Mouse (Mus musculus) forebrain, embryonic 12.5 days (tissue): ENCODE data around the gene Brpf3. TPM values are rescaled to one million over a fixed set of nuclear protein-coding genes. Genes with fewer than 3 reads are reported as not detected.
A peak's percentile ranks its signal among the peaks of the same experiment; 100 is the strongest.
"Not testable (repeated sequence)": the region's sequence is repeated elsewhere in the genome, so short reads cannot be mapped to it uniquely, and the experiment has no call there.

Experiments used
- ATAC-seq: fragments of 200-750 bp; cut with Nextera tagmentation; 2 replicates; pipeline ENCODE4 v1.8.0; 2017; ENCODE audit warnings: moderate TSS enrichment; ENCODE audit not compliant: low FRiP score
- H3K27ac ChIP-seq: fragments of 300-500 bp; sonication (generic); 2 replicates; pipeline ENCODE4 v1.5.1; 2016; ENCODE audit warnings: mild to moderate bottlenecking
- H3K27me3 ChIP-seq: fragments of 300-500 bp; sonication (generic); 2 replicates; pipeline ENCODE4 v1.6.1; 2016; ENCODE audit warnings: mild to moderate bottlenecking
- H3K36me3 ChIP-seq: fragments of 300-500 bp; sonication (generic); replicated peaks from 2 replicates; pipeline ENCODE4 v1.6.1; 2016; ENCODE audit warnings: mild to moderate bottlenecking
- H3K4me1 ChIP-seq: fragments of 300-500 bp; sonication (generic); 2 replicates; pipeline ENCODE4 v1.6.1; 2016
- H3K4me2 ChIP-seq: fragments of 300-500 bp; sonication (generic); 2 replicates; pipeline ENCODE4 v1.6.1; 2016; ENCODE audit warnings: mild to moderate bottlenecking, moderate library complexity
- H3K4me3 ChIP-seq: fragments of 300-500 bp; sonication (generic); replicated peaks from 2 replicates; pipeline ENCODE4 v1.5.1; 2016; ENCODE audit warnings: mild to moderate bottlenecking
- H3K9ac ChIP-seq: fragments of 300-500 bp; sonication (generic); 2 replicates; pipeline ENCODE4 v1.6.1; 2016; ENCODE audit warnings: mild to moderate bottlenecking
- H3K9me3 ChIP-seq: fragments of 300-500 bp; sonication (generic); 2 replicates; pipeline ENCODE4 v1.6.1; 2016
- WGBS: fragments of 180-500 bp; shearing (Covaris S2); methylation state at CpG from one replicate; pipeline ENCODE4 v1.1.7; 2016; 5-methylcytosine and 5-hydroxymethylcytosine counted together
- polyA plus RNA-seq: library from polyadenylated mRNA; unstranded; fragments of >200 nt; fragmentation: Nextera tagmentation; extraction: Ambion mirVana; gene quantifications from 2 replicates; pipeline ENCODE4 v1.2.1, GENCODE M21; 2016

Gene Brpf3
- polyA plus RNA-seq, result 14.4 and 16.2 TPM in 2 replicates

DNA sequence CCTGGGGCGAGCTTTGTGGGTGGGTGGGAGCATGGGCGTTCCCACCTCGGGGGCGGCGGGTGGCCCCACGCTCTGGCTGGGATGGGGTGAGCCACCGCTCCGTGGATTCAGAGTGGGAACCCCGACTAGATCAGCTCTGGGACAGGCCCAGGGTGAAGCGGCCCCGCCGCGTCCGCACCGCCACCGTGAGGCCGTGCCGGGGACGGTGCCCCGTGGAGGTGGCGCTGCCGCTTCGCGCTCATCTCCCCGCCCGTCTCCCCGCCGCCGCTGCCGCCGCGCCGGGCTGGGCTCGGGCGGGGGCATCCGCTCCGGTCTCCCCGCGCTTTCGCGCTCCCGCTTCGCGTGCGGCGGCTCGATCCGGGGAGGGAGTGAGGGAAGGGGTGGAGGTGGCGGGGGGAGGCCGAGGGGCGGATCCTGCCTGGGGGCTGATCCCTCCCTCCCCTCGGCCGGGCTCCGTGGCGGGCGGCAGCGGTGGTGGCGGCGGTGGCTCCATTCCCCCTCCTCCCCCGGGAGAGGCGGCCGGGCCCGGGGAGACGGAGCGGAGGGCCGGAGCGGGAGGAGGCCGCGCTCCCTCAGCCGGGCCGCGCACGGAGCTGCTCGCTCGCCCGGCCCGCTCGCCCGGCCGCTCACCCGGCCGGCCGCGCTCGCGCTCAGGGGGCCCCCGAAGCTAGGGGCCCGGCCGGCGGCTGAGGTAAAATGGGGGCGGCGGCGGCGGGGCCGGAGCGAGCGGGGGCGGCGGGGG lies at the start of gene Brpf3:
Gene Brpf3, plus strand, starts transcription at position 420 of the 742 bp plus-strand sequence.
- ATAC-seq, result peak; percentile 76
- no peaks in the 10 kb centered on the region for H3K27me3 ChIP-seq
- H3K27ac ChIP-seq, result peak within 1 kb of the TSS; percentile 99
- no peaks in the 10 kb centered on the region for H3K9me3 ChIP-seq
- peaks cover 29% of the 10 kb centered on the region for H3K4me1 ChIP-seq
- WGBS, result 1% methylated on average over 66 of the region's 99 CpGs
- H3K9ac ChIP-seq, result peak within 1 kb of the TSS; percentile 100
- H3K4me3 ChIP-seq, result peak within 1 kb of the TSS; percentile 92
- H3K4me2 ChIP-seq, result peak within 1 kb of the TSS; percentile 98
- peaks cover 3% of the 10 kb centered on the region for H3K36me3 ChIP-seq

DNA sequence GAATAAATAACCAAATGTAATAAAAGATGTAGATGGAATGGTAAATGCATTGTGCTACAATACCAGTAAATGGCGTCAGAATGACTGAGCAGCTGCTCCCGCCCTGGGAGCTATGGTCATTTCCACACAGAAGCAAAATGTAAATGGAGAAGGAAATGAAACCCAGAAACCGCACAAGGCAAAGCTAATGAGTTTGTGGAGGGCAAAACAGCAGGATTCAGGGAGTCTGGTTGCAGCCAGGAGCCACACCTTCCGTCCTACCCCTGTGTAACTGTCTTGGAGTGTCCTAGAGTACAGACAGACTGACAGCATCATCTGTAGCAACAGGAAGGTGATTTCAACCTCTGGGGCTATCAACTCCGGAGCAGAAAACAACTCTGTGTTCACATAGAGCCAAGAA lies 44.4 kb upstream of the Brpf3 start:
- Histone ChIP-seq H3K4me1 (no peaks in the 10 kb centered on the region), H3K27me3 (no peaks in the 10 kb centered on the region), H3K36me3 (no peaks in the 10 kb centered on the region), H3K4me3 (no peak overlapping the region), H3K9ac (no peak overlapping the region), H3K27ac (no peak overlapping the region), H3K9me3 (no peaks in the 10 kb centered on the region), H3K4me2 (no peak overlapping the region)
- no peak for ATAC-seq
- 73% methylated on average over 5 of the region's 5 CpGs for WGBS

DNA sequence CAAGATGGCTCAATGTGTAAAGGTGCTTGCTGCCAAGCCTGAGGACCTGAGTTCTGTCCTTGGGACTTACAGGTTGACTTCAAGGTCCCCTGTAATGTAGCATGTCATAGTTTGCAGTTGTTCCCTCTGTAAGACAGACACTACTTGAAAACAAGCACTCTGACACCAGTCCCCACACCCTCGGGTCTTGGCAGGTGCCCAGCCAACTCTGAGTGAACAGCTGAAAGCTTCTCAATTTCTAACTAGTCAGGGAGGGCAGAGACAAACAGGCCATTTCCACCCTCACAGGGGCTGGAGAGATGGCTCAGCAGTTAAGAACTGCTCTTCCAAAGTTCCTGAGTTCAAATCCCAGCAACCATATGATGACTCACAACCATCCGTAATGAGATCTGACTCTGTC lies 43.4 kb upstream of the Brpf3 start:
- ATAC-seq, result no peak
- Histone ChIP-seq H3K27ac (no peak overlapping the region), H3K4me2 (no peak overlapping the region), H3K4me1 (no peaks in the 10 kb centered on the region), H3K9ac (no peak overlapping the region), H3K9me3 (no peaks in the 10 kb centered on the region), H3K27me3 (no peaks in the 10 kb centered on the region), H3K36me3 (no peaks in the 10 kb centered on the region), H3K4me3 (no peak overlapping the region)
- WGBS, result 82% methylated on average over 2 of the region's 2 CpGs

DNA sequence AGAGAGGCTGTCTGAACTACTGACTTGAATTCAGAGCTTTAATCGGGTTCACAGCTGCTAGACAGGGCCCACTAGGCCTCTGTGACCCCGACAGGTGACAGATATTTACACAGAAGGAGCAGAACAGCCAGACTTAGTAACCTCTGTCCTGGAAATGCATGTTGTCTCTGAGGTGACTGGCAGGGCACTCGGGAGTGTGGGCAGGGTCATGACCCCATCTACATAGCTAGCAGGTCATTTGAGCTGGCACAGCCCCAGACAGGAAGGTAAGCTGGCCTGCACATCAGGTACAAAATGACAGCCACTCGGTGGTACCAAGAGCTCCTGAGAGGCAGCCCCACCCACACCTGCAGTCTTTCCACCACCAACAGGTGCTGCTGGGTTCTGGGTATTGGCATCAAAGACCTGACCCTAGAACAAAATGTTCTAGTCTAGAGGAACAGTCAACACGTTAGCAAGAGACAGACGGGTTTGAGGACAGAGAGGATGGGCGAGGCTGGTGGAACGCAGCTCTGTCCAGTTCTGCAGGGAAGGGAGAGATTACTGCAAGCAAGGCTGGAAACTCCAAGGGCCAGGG lies 40.1 kb upstream of the Brpf3 start:
- Histone ChIP-seq H3K27ac (no peak overlapping the region), H3K36me3 (no peaks in the 10 kb centered on the region), H3K9me3 (no peaks in the 10 kb centered on the region), H3K4me1 (no peaks in the 10 kb centered on the region), H3K4me3 (no peak overlapping the region), H3K4me2 (no peak overlapping the region), H3K9ac (no peak overlapping the region), H3K27me3 (no peaks in the 10 kb centered on the region)
- ATAC-seq, result no peak
- WGBS, result 80% methylated on average over 8 of the region's 8 CpGs

DNA sequence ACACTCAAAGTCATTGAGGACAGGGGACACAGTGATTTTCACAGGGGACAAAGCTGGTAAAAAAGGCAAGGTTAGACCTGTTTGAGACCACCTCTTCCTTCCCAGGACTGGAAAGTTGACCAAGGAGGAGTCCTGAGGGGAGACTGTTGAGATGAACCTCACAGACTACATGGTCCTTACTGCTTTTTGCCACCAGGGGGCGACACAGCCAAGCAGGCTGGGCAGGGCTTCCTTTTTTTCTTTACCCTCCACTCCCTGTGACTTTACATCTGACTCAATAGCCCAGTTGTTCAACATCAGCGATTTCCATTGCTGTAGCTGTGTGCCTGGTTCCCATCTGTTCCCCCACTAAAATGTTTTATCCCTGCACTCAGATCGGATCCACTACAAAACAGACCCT lies 39.0 kb upstream of the Brpf3 start:
- H3K27ac ChIP-seq, result no peak overlapping the region
- WGBS, result 19% methylated on average over 3 of the region's 3 CpGs
- H3K9ac ChIP-seq, result no peak overlapping the region
- no peaks in the 10 kb centered on the region for H3K4me1 ChIP-seq
- peaks cover 2% of the 10 kb centered on the region for H3K27me3 ChIP-seq
- ATAC-seq, result no peak
- H3K4me2 ChIP-seq, result no peak overlapping the region
- no peaks in the 10 kb centered on the region for H3K36me3 ChIP-seq
- H3K4me3 ChIP-seq, result no peak overlapping the region
- H3K9me3 ChIP-seq, result no peaks in the 10 kb centered on the region

DNA sequence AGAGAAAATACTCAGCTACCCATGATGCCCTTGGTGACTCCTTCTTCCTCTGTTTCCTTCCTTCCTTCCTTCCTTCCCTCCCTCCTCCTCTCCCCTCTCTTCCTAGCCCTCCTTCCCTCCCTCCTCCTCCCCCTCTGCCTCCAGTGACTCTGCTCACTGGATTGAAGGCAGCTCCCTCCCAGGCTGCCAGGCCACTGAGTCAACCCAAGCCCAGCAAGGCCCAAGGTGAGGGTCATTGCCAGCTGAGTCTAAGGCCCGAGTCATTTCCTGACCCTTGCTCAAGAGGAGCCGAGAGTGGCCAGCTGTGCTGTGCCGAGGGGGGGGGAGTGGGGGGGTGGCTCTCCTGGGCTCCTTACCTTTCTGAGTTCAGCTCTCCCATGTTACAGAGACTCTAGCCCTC lies 34.7 kb upstream of the Brpf3 start:
- Histone ChIP-seq H3K36me3 (no peaks in the 10 kb centered on the region), H3K9me3 (no peaks in the 10 kb centered on the region), H3K9ac (no peak overlapping the region), H3K4me3 (no peak overlapping the region), H3K4me1 (peaks cover 16% of the 10 kb centered on the region), H3K27ac (no peak overlapping the region), H3K27me3 (peaks cover 39% of the 10 kb centered on the region), H3K4me2 (no peak overlapping the region)
- ATAC-seq, result no peak
- WGBS, result 61% methylated on average over 3 of the region's 3 CpGs

DNA sequence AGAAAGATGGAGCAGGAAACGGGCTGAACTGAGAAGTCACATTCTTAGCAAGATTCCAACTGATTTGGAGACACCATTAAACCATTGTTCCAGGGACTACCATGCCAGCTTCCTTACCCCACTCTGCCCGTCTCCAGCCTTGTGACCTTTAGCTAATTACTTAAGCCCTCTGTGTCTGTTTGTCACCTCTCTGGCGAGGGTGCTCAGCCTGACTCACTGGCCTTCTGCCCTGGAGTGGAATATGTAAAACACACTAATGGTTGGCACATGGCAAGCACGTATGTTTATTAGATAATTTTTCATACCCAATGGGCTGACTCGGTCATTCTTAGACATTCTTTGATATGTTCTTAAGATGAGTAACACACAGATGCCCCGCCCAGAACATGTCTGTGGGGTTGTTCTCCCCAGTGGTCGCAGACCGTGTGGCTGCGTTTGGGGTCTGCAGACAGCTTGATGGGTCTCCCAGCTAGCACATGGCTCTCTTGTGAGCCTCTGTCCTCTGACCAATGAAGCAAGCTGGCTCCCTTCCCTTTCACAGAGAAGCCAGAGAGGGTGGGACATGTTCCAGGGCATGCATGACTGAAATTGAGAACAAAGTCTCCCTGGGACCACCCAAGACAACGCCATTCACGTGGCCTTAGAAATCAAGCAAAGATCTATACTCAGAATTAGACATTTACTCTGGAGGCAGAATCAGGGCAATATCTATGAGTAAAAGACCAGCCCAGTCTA lies 33.9 kb upstream of the Brpf3 start:
- no peaks in the 10 kb centered on the region for H3K9me3 ChIP-seq
- H3K9ac ChIP-seq, result no peak overlapping the region
- peaks cover 16% of the 10 kb centered on the region for H3K4me1 ChIP-seq
- ATAC-seq, result no peak
- no peaks in the 10 kb centered on the region for H3K36me3 ChIP-seq
- H3K4me2 ChIP-seq, result no peak overlapping the region
- H3K4me3 ChIP-seq, result no peak overlapping the region
- WGBS, result 79% methylated on average over 11 of the region's 11 CpGs
- peaks cover 47% of the 10 kb centered on the region for H3K27me3 ChIP-seq
- no peak overlapping the region for H3K27ac ChIP-seq

DNA sequence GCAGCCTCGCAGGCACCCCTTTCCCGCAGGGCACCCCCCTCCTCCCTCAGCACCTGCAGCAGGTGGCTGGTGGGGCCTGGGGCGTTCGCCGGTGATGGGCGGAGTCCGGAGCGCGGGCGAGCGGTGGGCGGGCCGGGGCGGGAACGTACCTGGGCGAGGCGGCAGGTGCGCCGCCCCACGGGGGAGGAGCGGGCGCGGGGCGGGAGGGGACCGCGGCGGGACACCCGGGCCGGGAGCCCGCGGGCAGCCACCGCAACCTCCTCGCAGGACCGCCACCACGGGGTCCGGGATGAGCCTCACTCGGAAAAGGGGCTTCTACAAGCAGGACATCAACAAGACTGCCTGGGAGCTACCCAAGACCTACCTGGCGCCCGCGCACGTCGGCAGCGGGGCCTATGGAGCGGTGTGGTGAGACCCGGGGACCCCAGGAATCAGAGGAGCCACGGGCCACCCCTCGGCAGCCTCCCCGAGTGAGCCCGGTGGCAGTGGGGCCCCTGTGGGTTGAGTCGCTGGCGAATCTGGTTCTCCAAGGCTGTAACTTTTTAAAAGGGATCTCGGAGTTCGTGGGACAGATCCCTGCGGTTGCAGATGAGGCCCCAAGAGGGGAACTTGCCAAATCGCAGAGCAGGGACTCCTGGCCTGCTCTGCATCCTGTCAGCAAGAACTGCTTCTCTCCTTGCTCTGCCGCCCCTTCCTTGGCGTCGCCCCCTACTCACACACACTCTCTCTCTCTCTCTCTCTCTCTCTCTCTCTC lies 31.6 kb upstream of the Brpf3 start, which contains the start of gene Mapk13:
Gene Mapk13, plus strand, starts transcription at position 177 of the 754 bp plus-strand sequence.
- peak within 1 kb of the TSS; percentile 42 for H3K4me3 ChIP-seq
- H3K9ac ChIP-seq, result peak within 1 kb of the TSS; percentile 38
- H3K36me3 ChIP-seq, result no peaks in the 10 kb centered on the region
- ATAC-seq, result no peak
- H3K27me3 ChIP-seq, result peaks cover 53% of the 10 kb centered on the region
- 2% methylated on average over 57 of the region's 58 CpGs for WGBS
- no peak within 1 kb of the TSS for H3K27ac ChIP-seq
- peaks cover 16% of the 10 kb centered on the region for H3K4me1 ChIP-seq
- H3K4me2 ChIP-seq, result peak within 1 kb of the TSS; percentile 73
- H3K9me3 ChIP-seq, result no peaks in the 10 kb centered on the region

DNA sequence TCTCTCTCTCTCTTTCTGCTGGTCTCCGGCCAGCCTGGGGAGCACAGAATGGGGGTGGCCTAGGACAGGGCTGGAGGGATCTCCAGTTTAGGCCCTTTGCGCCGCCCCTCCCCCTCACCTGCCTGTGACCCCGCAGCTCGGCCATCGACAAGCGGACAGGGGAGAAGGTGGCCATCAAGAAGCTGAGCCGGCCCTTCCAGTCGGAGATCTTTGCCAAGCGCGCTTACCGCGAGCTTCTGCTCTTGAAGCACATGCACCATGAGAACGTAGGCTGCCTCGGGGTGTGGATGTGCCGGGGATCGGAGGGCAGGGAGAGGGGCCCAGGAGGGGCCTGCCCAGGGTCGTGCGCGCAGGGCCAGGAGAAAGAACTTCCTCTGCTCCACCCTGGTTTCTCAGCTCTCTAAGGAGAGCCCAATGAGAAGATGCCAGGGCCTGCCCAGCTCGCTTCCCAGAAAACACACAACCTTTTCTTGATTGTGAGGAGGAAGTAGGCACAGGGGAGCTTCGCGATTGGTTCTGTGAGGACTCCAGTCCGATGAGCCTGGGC lies 30.9 kb upstream of the Brpf3 start:
- peaks cover 16% of the 10 kb centered on the region for H3K4me1 ChIP-seq
- ATAC-seq, result no peak
- no peak overlapping the region for H3K27ac ChIP-seq
- H3K4me2 ChIP-seq, result peak overlapping the region; percentile 73
- peaks cover 53% of the 10 kb centered on the region for H3K27me3 ChIP-seq
- peak overlapping the region; percentile 38 for H3K9ac ChIP-seq
- 5% methylated on average over 24 of the region's 24 CpGs for WGBS
- H3K4me3 ChIP-seq, result peak overlapping the region; percentile 42
- no peaks in the 10 kb centered on the region for H3K9me3 ChIP-seq
- no peaks in the 10 kb centered on the region for H3K36me3 ChIP-seq

DNA sequence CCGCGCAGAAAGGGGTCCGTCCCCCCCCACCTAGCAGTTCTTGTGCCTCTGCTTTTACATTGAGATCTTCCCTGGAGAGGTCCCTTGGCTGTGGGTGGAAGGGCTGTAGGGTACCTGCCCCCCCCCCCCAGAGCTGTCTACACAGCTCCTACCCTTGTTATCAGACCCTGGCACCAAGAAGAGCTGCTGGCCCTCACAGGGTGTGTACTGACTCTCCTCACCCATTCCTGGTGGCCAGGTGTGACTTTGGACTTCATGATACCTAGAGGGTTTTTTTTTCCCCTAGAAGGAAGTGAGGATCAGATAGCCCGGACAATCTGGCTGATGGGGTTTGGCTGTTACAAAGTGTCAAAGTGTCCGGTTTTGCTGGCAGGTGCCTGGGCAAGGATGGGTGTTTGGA lies 29.6 kb upstream of the Brpf3 start:
- peaks cover 16% of the 10 kb centered on the region for H3K4me1 ChIP-seq
- H3K4me2 ChIP-seq, result no peak overlapping the region
- H3K27me3 ChIP-seq, result peaks cover 53% of the 10 kb centered on the region
- no peak overlapping the region for H3K27ac ChIP-seq
- no peak overlapping the region for H3K9ac ChIP-seq
- H3K4me3 ChIP-seq, result no peak overlapping the region
- no peak for ATAC-seq
- H3K36me3 ChIP-seq, result no peaks in the 10 kb centered on the region
- H3K9me3 ChIP-seq, result no peaks in the 10 kb centered on the region
- WGBS, result 92% methylated on average over 5 of the region's 5 CpGs

DNA sequence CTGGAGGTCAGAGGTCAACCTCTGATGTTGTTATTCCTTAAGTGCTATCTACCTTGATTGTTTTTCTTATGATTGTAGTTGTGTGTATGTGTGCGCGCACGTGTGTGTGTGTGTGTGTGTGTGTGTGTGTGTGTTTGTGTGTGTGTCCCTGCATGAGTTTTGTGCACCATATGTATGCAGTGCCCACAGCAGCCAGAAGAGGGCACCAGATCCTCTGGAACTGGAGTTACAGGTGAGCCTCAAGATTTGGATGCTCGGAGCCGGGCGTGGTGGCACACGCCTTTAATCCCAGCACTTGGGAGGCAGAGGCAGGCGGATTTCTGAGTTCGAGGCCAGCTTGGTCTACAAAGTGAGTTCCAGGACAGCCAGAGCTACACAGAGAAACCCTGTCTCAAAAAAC lies 26.6 kb upstream of the Brpf3 start:
- WGBS, result 97% methylated on average over 7 of the region's 9 CpGs
- not testable (repeated sequence) for H3K9me3 ChIP-seq

DNA sequence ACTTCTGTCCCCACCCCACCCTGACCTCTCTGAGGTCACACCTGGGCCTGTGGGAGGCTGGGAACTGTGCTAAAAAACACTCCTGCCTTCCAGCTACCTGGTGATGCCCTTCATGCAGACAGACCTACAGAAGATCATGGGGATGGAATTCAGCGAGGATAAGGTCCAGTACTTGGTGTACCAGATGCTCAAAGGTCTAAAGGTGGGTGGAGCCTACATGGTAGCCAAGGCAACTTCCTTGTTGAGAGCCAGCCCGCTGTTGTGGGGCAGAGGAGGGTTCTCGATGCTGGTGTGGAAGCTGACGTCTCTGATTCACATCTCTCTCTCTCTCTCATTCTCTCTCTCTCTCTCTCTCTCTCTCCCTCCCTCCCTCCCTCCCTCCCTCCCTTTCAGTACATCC lies 25.7 kb upstream of the Brpf3 start:
- no peak for ATAC-seq

More for the DNA sequence above, 26.6 kb upstream of the Brpf3 start:
- not testable (repeated sequence) for ATAC-seq, H3K4me3 ChIP-seq, H3K36me3 ChIP-seq, H3K4me2 ChIP-seq, H3K27ac ChIP-seq, H3K9ac ChIP-seq
- Histone ChIP-seq H3K27me3 (peaks cover 33% of the 10 kb centered on the region), H3K4me1 (peaks cover 11% of the 10 kb centered on the region)

More for the DNA sequence above, 25.7 kb upstream of the Brpf3 start:
- peaks cover 24% of the 10 kb centered on the region for H3K27me3 ChIP-seq
- H3K4me2 ChIP-seq, result no peak overlapping the region
- H3K9me3 ChIP-seq, result no peaks in the 10 kb centered on the region
- peaks cover 3% of the 10 kb centered on the region; the same call in 1 of the 2 replicates for H3K4me1 ChIP-seq
- H3K9ac ChIP-seq, result no peak overlapping the region
- H3K4me3 ChIP-seq, result no peak overlapping the region
- no peaks in the 10 kb centered on the region for H3K36me3 ChIP-seq
- 85% methylated on average over 4 of the region's 4 CpGs for WGBS
- no peak overlapping the region for H3K27ac ChIP-seq
